Mouse (Mus musculus): ENCODE results near the gene Gm49380. TPM values are rescaled to one million over a fixed set of nuclear protein-coding genes. Genes with fewer than 3 reads are reported as not detected.
A peak's percentile ranks its signal among the peaks of the same experiment; 100 is the strongest.

Gm49380 gene
- polyA plus RNA-seq, 1 experiment from 2014 or later, result not detected

DNA sequence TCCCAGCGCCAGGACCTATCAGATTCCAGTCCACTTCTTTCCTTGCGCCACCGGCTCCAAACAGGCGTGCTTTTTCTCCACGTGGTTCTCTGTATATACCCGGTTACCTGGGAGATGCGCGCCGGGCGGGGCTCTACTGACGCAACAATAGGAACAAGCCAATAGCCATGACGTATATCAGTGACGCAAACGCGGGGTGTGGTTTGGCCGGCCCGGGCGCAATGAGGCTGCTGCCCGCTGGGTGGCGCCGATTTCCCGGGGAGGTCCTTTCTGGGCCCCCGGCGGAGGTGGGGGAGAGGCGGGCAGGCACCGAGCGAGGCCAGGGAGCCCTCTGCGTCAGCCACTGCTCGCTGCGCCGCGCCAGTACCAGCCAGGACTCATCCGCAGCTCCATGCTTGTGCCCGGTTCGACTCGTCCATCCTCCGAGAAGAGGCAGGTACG is 46.5 kb downstream of the Gm49380 start, which contains the start of gene Usp2:
TSS of gene Usp2 (plus strand) at position 237 of the 441 bp plus-strand sequence.
- H3K36me3 ChIP-seq (ENCODE audit: control insufficient read depth, insufficient read depth), result no peaks in the 10 kb centered on the region
- peak within 1 kb of the TSS; percentile 41 for H3K4me3 ChIP-seq (ENCODE audit: low read depth, low read length)
- H3K27ac ChIP-seq (ENCODE audit: low read depth, low read length), result no peak within 1 kb of the TSS
- H3K9me3 ChIP-seq (ENCODE audit: control insufficient read depth), result no peaks in the 10 kb centered on the region
- H3K4me2 ChIP-seq (replicated peaks; ENCODE audit: low read depth), result peak within 1 kb of the TSS; percentile 85
- ATAC-seq, result peak; percentile 95
- TF ChIP-seq CTCF (IDR thresholded peaks at IDR 0.05; ENCODE audit: low read depth), result peak; percentile 96
- no peak within 1 kb of the TSS for H3K9ac ChIP-seq (ENCODE audit: low read depth, low read length)
- under 1% methylated on average over 38 of the region's 38 CpGs for WGBS
- no peaks in the 10 kb centered on the region for H3K4me1 ChIP-seq (replicated peaks; ENCODE audit: control insufficient read depth, insufficient read depth, low read length)
- H3K27me3 ChIP-seq (replicated peaks; ENCODE audit: control insufficient read depth, insufficient read depth, low read length), result no peaks in the 10 kb centered on the region

- H3K9me3 ChIP-seq (ENCODE audit: control insufficient read depth), result no peaks in the 10 kb centered on the region
- H3K4me3 ChIP-seq (ENCODE audit: low read depth, low read length), result no peak overlapping the region
- no peak overlapping the region for H3K27ac ChIP-seq (ENCODE audit: low read depth, low read length)
- 27% methylated on average over 1 of the region's 1 CpGs for WGBS
- H3K9ac ChIP-seq (ENCODE audit: low read depth, low read length), result no peak overlapping the region
- no peak for ATAC-seq
- H3K4me2 ChIP-seq (replicated peaks; ENCODE audit: low read depth), result no peak overlapping the region
- peak; percentile 35 for TF ChIP-seq CTCF (IDR thresholded peaks at IDR 0.05; ENCODE audit: low read depth)
- no peaks in the 10 kb centered on the region for H3K4me1 ChIP-seq (replicated peaks; ENCODE audit: control insufficient read depth, insufficient read depth, low read length)
- no peaks in the 10 kb centered on the region for H3K27me3 ChIP-seq (replicated peaks; ENCODE audit: control insufficient read depth, insufficient read depth, low read length)
- H3K36me3 ChIP-seq (ENCODE audit: control insufficient read depth, insufficient read depth), result no peaks in the 10 kb centered on the region
Measured at GRCm38 (mm10) chr9:44065177-44065576, 48.1 kb downstream of the Gm49380 start.

- H3K4me3 ChIP-seq (ENCODE audit: low read depth, low read length), result no peak overlapping the region
- WGBS, result 68% methylated on average over 6 of the region's 6 CpGs
- no peaks in the 10 kb centered on the region for H3K27me3 ChIP-seq (replicated peaks; ENCODE audit: control insufficient read depth, insufficient read depth, low read length)
- H3K4me1 ChIP-seq (replicated peaks; ENCODE audit: control insufficient read depth, insufficient read depth, low read length), result no peaks in the 10 kb centered on the region
- no peak overlapping the region for H3K9ac ChIP-seq (ENCODE audit: low read depth, low read length)
- H3K36me3 ChIP-seq (ENCODE audit: control insufficient read depth, insufficient read depth), result no peaks in the 10 kb centered on the region
- H3K4me2 ChIP-seq (replicated peaks; ENCODE audit: low read depth), result no peak overlapping the region
- no peaks in the 10 kb centered on the region for H3K9me3 ChIP-seq (ENCODE audit: control insufficient read depth)
- H3K27ac ChIP-seq (ENCODE audit: low read depth, low read length), result no peak overlapping the region
- ATAC-seq, result no peak
- no peak for TF ChIP-seq CTCF (IDR thresholded peaks at IDR 0.05; ENCODE audit: low read depth)
Measured at GRCm38 (mm10) chr9:44058606-44059005, 54.7 kb downstream of the Gm49380 start.

DNA sequence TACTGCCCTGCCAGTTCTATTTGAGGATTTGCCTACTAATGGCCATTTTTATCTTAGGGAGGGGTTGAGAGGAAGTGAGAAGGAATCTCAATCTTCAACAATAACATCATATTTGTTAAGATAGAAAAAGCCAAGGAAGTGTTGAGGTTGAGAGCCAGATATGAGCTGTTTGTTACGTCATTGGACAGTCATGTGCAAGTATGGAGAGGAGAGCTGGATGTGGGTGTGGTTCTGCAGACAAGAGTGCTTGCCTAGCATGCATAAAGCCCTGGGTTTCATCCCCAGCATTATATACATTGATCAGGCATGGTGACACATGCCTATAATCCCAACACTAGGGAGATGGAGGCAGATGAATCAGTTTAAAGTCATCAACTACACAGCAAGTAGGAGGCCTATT is 59.4 kb downstream of the Gm49380 start:
- no peaks in the 10 kb centered on the region for H3K27me3 ChIP-seq (replicated peaks; ENCODE audit: control insufficient read depth, insufficient read depth, low read length)
- no peak overlapping the region for H3K27ac ChIP-seq (ENCODE audit: low read depth, low read length)
- H3K9ac ChIP-seq (ENCODE audit: low read depth, low read length), result no peak overlapping the region
- ATAC-seq, result no peak
- no peak for TF ChIP-seq CTCF (IDR thresholded peaks at IDR 0.05; ENCODE audit: low read depth)
- 43% methylated on average over 1 of the region's 1 CpGs for WGBS
- H3K9me3 ChIP-seq (ENCODE audit: control insufficient read depth), result no peaks in the 10 kb centered on the region
- H3K4me2 ChIP-seq (replicated peaks; ENCODE audit: low read depth), result no peak overlapping the region
- H3K4me3 ChIP-seq (ENCODE audit: low read depth, low read length), result no peak overlapping the region
- no peaks in the 10 kb centered on the region for H3K4me1 ChIP-seq (replicated peaks; ENCODE audit: control insufficient read depth, insufficient read depth, low read length)
- no peaks in the 10 kb centered on the region for H3K36me3 ChIP-seq (ENCODE audit: control insufficient read depth, insufficient read depth)

DNA sequence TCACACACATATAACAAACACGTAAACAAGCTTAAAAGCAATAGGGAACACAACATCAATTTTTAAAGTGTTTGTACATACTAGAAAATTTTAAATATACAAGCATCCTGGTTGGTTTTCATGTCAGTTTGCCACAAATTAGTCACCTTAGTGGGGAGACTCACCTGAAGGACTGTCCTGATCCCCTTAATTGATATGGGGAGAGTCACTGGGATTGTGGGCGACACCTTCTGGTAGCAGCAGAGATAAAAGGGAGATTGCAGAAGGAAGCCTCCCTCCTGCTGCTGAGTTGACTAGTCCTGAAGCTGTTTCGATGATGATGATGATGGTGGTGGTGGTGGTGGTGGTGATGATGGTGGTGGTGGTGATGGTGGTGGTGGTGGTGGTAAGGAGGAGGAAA is 60.4 kb downstream of the Gm49380 start:
- ATAC-seq, result no peak
- Histone ChIP-seq H3K9me3 (ENCODE audit: control insufficient read depth) (no peaks in the 10 kb centered on the region), H3K9ac (ENCODE audit: low read depth, low read length) (no peak overlapping the region), H3K36me3 (ENCODE audit: control insufficient read depth, insufficient read depth) (no peaks in the 10 kb centered on the region), H3K27ac (ENCODE audit: low read depth, low read length) (no peak overlapping the region), H3K4me2 (replicated peaks; ENCODE audit: low read depth) (no peak overlapping the region), H3K4me1 (replicated peaks; ENCODE audit: control insufficient read depth, insufficient read depth, low read length) (no peaks in the 10 kb centered on the region), H3K27me3 (replicated peaks; ENCODE audit: control insufficient read depth, insufficient read depth, low read length) (no peaks in the 10 kb centered on the region), H3K4me3 (ENCODE audit: low read depth, low read length) (no peak overlapping the region)
- 0 out of 2 replicates have a peak, but pooled peaks have one; percentile 34 for TF ChIP-seq CTCF (IDR thresholded peaks at IDR 0.05; ENCODE audit: low read depth)
- 54% methylated on average over 3 of the region's 3 CpGs for WGBS

DNA sequence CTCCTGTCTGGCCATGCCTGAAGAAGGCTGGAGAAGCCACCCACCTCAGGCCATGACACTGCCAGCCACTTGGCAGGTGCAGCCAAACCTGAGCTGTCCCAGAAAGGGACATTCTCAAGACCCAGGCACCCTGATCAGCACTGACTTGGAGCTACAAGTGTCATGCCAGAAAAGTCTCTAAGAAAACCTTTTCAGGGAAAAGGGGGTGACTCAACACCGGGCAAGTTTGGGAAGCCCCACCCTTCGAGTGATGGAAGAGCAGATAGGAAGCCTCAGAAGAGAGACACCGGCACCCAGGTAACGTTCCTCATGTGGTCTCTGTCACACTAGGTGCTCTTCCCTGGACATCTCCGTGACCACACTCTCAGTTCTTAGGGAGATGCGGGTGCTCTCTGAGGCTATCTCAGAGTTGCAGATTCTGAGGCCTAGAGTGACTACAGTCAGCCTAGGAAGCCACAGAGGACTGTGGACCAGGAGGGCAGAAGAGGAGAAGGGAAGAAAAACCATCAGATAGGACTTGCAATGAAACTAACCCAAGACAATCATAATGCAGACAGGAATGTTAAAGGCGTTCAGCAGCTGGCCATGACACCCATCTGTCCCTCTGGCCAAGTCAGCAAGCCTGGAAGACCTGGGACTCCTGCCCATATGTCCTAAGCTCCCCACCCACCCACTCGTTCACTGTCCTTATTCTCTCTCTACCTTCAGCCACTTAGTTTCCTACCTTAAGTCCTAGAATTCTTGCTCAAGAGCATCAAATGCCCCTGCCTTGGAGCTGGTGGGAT is 63.7 kb downstream of the Gm49380 start:
- no peak for TF ChIP-seq CTCF (IDR thresholded peaks at IDR 0.05; ENCODE audit: low read depth)
- WGBS, result 84% methylated on average over 8 of the region's 8 CpGs

More for the DNA sequence above, 63.7 kb downstream of the Gm49380 start:
- Histone ChIP-seq H3K4me1 (replicated peaks; ENCODE audit: control insufficient read depth, insufficient read depth, low read length) (no peaks in the 10 kb centered on the region), H3K4me3 (ENCODE audit: low read depth, low read length) (no peak overlapping the region), H3K36me3 (ENCODE audit: control insufficient read depth, insufficient read depth) (no peaks in the 10 kb centered on the region), H3K9me3 (ENCODE audit: control insufficient read depth) (no peaks in the 10 kb centered on the region), H3K4me2 (replicated peaks; ENCODE audit: low read depth) (no peak overlapping the region), H3K27ac (ENCODE audit: low read depth, low read length) (no peak overlapping the region), H3K27me3 (replicated peaks; ENCODE audit: control insufficient read depth, insufficient read depth, low read length) (peaks cover 8% of the 10 kb centered on the region), H3K9ac (ENCODE audit: low read depth, low read length) (no peak overlapping the region)
- ATAC-seq, result no peak

Data from intestine, postnatal 0 days (tissue).